Mouse (Mus musculus) MN1 (cell line): ENCODE data around the gene Slc8a1.

Experiments used
- DNase-seq: peaks from one replicate; pipeline ENCODE4 v3.0.0-alpha.2; 2016; ENCODE audit warnings: low spot score

Slc8a1 gene

GRCm38 (mm10) chr17:81360571-81360970 is 377.6 kb downstream of the Slc8a1 start:
- no peak for DNase-seq

GRCm38 (mm10) chr17:81360032-81360431 is 378.1 kb downstream of the Slc8a1 start:
- DNase-seq: no peak

GRCm38 (mm10) chr17:81336024-81336754 is 402.0 kb downstream of the Slc8a1 start:
- no peak for DNase-seq

GRCm38 (mm10) chr17:81335526-81335925 is 402.7 kb downstream of the Slc8a1 start:
- no peak for DNase-seq
